ENCODE assay signal across 9 mouse cellular contexts in the genomic region with DNA sequence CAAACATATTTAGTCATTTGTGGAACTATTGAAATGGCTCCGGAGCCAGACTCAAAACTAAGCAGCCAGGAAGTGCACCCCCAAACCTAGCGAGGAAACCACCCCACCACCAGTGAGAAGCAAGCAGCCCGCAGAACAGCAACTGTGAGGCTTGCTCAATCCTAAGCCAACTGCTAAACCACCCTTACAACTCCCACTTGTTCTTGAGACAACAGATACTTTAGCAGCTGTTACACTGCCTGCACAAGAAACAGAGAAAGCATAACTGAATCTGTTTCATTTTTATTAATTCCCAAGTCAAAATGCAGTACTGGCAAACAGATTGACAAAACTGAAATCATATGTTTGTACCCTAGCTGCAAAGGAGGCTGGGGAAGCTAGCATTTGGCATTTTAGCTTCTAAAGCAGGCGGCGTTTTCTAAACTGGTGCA. TPM values are rescaled to one million over a fixed set of nuclear protein-coding genes. Genes with fewer than 3 reads are reported as not detected.
DNase-seq lines count a peak whose midpoint lies in the region; TF ChIP-seq lines count a peak whose summit lies in the region.
"Had no signal": no experiment of that assay in that cellular context is flagged by ENCODE, and none has a peak within 500 bp of the region (broad histone marks: within the 10 kb centered on the region; RNA-seq: fewer than 3 reads in every experiment).

No protein-coding gene starts in this region.

- no peaks in the 10 kb centered on the region for H3K4me1 ChIP-seq in hindbrain, embryonic 10.5 days (replicated peaks)
- H3K4me1 ChIP-seq: neural tube, embryonic 12.5 days had no signal

- no peaks in the 10 kb centered on the region for H3K79me2 ChIP-seq in myocyte (ENCODE audit: control insufficient read depth, insufficient read depth)

- no peak for TF ChIP-seq POLR2A in myocyte (IDR thresholded peaks at IDR 0.05; ENCODE audit: insufficient read length, low read depth)

- no peaks in the 10 kb centered on the region for H3K36me3 ChIP-seq in myocyte (ENCODE audit: control insufficient read depth, insufficient read depth)
- H3K36me3 ChIP-seq in hindbrain, embryonic 10.5 days, result no peaks in the 10 kb centered on the region
- H3K36me3 ChIP-seq: neural tube, embryonic 12.5 days had no signal

- H3K9me3 ChIP-seq in hindbrain, embryonic 10.5 days, result no peaks in the 10 kb centered on the region
- H3K9me3 ChIP-seq: neural tube, embryonic 12.5 days had no signal

- DNase-seq in spleen, postnatal 36 days (ENCODE audit: low spot score in 2 of 2), result peak; percentile 52 to 62
- DNase-seq in spleen, postnatal 14 days (ENCODE audit: low spot score in 2 of 2), result no peak
- peak; percentile 74 to 90 for DNase-seq in layer of hippocampus, adult 18-20 months (ENCODE audit: low spot score in 2 of 2)
- no peak for DNase-seq in hindbrain, embryonic 10.5 days (ENCODE audit: low spot score)
- DNase-seq in adrenal gland, adult 8-10 months, result no peak
- DNase-seq in retina, embryonic 14.5 days (ENCODE audit: low spot score), result no peak

- H3K27me3 ChIP-seq in myocyte (ENCODE audit: control insufficient read depth, insufficient read depth, insufficient read length), result no peaks in the 10 kb centered on the region
- H3K27me3 ChIP-seq in hindbrain, embryonic 10.5 days (ENCODE audit: insufficient read depth, poor library complexity, severe bottlenecking), result no peaks in the 10 kb centered on the region
- H3K27me3 ChIP-seq: neural tube, embryonic 12.5 days had no signal

- no peak overlapping the region for H3K4me3 ChIP-seq in myocyte
- no peak overlapping the region for H3K4me3 ChIP-seq in hindbrain, embryonic 10.5 days
- H3K4me3 ChIP-seq: erythroblast, embryonic 14.5 days; neural tube, embryonic 12.5 days had no signal

- H3K4me2 ChIP-seq in myocyte (ENCODE audit: low read depth), result peak overlapping the region; percentile 40
- H3K4me2 ChIP-seq: neural tube, embryonic 12.5 days had no signal

- H3K27ac ChIP-seq in hindbrain, embryonic 10.5 days, result no peak overlapping the region
- H3K27ac ChIP-seq: neural tube, embryonic 12.5 days had no signal

- 90% methylated on average over 5 of the region's 5 CpGs for WGBS in hindbrain, embryonic 10.5 days

- H3ac ChIP-seq in myocyte (ENCODE audit: control insufficient read depth, insufficient read length), result no peak overlapping the region

TF ChIP-seq in myocyte, 11 proteins besides CTCF, POLR2A, EP300 and RAD21:
- no peak for TF ChIP-seq E2F4 (IDR thresholded peaks at IDR 0.05; ENCODE audit: insufficient read depth)
- TF ChIP-seq MYOG (IDR thresholded peaks at IDR 0.05; ENCODE audit: control insufficient read depth in 1 of 3, insufficient read depth in 1 of 3, insufficient read length in 2 of 3, low read depth in 2 of 3), result peak; percentile 47 to 98 (median 91)
- no peak for TF ChIP-seq REST (IDR thresholded peaks at IDR 0.05; ENCODE audit: insufficient read depth, insufficient read length)
- no peak for TF ChIP-seq SRF (IDR thresholded peaks at IDR 0.05; ENCODE audit: control insufficient read depth, insufficient read length, low read depth)
- no peak for TF ChIP-seq POLR2AphosphoS2 (IDR thresholded peaks at IDR 0.05; ENCODE audit: insufficient read length, low read depth)
- peak; percentile 78 for TF ChIP-seq TCF12 (IDR thresholded peaks at IDR 0.05; ENCODE audit: insufficient read depth, poor library complexity, severe bottlenecking)
- peak; percentile 77 to 89 (median 80) for TF ChIP-seq MYOD1 (IDR thresholded peaks at IDR 0.05; ENCODE audit: control insufficient read depth in 1 of 3, insufficient read length in 2 of 3, low read depth in 2 of 3)
- TF ChIP-seq MAX (IDR thresholded peaks at IDR 0.05; ENCODE audit: low read depth), result no peak
- peak; percentile 74 for TF ChIP-seq TCF3 (IDR thresholded peaks at IDR 0.05; ENCODE audit: insufficient read length, low read depth)
- TF ChIP-seq CEBPB (IDR thresholded peaks at IDR 0.05; ENCODE audit: insufficient read depth, poor library complexity, severe bottlenecking), result peak; percentile 86; the same call in 1 of the 2 replicates
- TF ChIP-seq USF1 (IDR thresholded peaks at IDR 0.05; ENCODE audit: low read depth), result no peak

RNA-seq across cellular contexts. Expression of gene Parp8, which starts 23.2 kb away (rescaled TPM):
- 10 to 100 TPM; 27.7 to 35.3 TPM for total RNA-seq in layer of hippocampus, adult 18-20 months (2021)
- 6.1 TPM for polyA plus RNA-seq in myocyte (2012; fragmentation: generic; extraction: Trizol)
- 10.7 and 13.7 TPM in 2 replicates for polyA plus RNA-seq in hindbrain, embryonic 10.5 days (2016; fragmentation: Nextera tagmentation; extraction: Ambion mirVana)
- total RNA-seq in adrenal gland, adult 8-10 months (2022), result 10 to 100 TPM in 3 of 4 experiments, 1 to 10 TPM in 1; 9.7 to 23.7 (median 16.7) TPM

Comparison
In these comparisons a context has a peak if more than half of its experiments do, and no peak if none do; other contexts are left out.
1. DNase-seq: peak in spleen, postnatal 36 days (2 of 2) and layer of hippocampus, adult 18-20 months (2 of 2); none in spleen, postnatal 14 days (0 of 2), hindbrain, embryonic 10.5 days (single experiment), adrenal gland, adult 8-10 months (single experiment) and retina, embryonic 14.5 days (single experiment).